Mouse (Mus musculus): Measurements from ENCODE around the gene Plod3.

DNA sequence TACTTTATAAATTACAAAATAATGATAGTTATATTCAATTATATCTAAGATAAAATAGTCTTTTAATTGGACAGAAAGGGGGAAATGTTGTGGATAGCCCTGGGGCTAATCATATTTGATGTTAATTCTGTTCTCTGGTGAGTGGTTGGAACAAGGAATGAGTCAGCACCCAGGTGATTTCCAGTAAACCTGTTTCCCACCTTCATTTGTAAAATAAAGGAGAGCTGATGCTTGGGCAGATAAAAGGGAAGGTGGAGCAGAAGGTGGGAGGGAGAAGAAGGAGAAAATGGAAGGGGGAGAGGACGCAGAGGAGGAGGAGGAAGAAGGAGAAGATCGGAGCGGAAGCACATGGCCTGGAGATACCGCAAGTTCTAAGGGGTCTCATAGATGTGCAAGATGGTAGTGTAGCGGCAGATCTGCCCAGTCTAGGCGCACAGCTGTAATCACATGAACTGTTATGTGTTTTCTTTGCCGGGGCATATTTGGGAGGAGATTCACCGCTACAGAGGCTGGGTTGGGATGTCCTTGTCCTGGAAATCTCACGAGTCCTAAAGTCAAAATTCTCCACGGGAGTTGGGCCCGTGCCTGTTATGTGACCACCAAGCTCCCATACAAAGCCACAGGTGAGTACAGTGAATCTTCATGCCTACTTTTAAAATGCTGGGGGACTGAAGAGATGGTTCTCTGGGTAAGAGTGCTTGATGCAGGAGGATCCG, 45.8 kb upstream of the Plod3 start:
- TF ChIP-seq BHLHE40 (IDR thresholded peaks at IDR 0.05; ENCODE audit: borderline replicate concordance, low read depth, low read length) (no peak), CTCF (IDR thresholded peaks at IDR 0.05 in 2 of 3, conservative IDR thresholded peaks at IDR 0.05 in 1 of 3; ENCODE audit: control insufficient read depth in 1 of 3, insufficient read depth in 1 of 3, low read depth in 2 of 3, low read length in 3 of 3, poor library complexity in 1 of 3, severe bottlenecking in 1 of 3) (no peak)
